Mouse (Mus musculus) hindlimb bud, embryonic 11.5 days (tissue): ENCODE data around the gene Entpd1.

Source experiments
- DNase-seq: peaks from one replicate; pipeline ENCODE4 v3.0.0-alpha.2; 2012; ENCODE audit warnings: low read depth, low spot score; ENCODE audit errors: extremely low spot score

The Entpd1 gene

DNA sequence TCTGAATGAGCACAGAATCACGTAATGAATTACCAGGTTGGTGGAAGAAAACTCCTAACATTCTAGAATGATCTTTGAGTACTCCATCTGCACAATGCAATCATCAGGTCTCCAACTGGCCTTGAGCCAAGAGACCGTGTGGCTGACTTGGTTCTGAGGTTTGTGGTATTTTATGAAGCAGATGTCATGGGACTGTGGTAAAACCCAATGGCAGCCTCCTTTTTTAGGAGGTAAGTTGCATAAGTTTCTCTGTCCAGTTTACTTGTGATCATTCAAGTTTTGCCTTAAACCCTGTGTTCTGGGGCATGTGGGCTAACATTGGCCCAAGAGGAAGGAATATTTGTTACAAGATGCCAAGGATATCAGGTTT, 176.5 kb downstream of the Entpd1 start:
- DNase-seq = no peak
